Mouse (Mus musculus) neural tube, embryonic 14.5 days (tissue): ENCODE data around the gene Clic1. TPM values are rescaled to one million over a fixed set of nuclear protein-coding genes. Genes with fewer than 3 reads are reported as not detected.

Experiments used
- ATAC-seq: fragments of 200-750 bp; cut with Nextera tagmentation; 2 replicates; pipeline ENCODE4 v1.8.0; 2017; ENCODE audit warnings: low read depth, mild to moderate bottlenecking, moderate TSS enrichment, moderate library complexity
- H3K27ac ChIP-seq: fragments of 300-500 bp; sonication (generic); 2 replicates; pipeline ENCODE4 v1.5.1; 2014; ENCODE audit warnings: low read depth, mild to moderate bottlenecking, control low read depth, low read length, moderate library complexity, mixed read lengths
- H3K27me3 ChIP-seq: fragments of 300-500 bp; sonication (generic); 2 replicates; pipeline ENCODE4 v1.6.1; 2014; ENCODE audit warnings: low read length; ENCODE audit not compliant: control insufficient read depth, insufficient read depth
- H3K36me3 ChIP-seq: fragments of 300-500 bp; sonication (generic); 2 replicates; pipeline ENCODE4 v1.6.1; 2014; ENCODE audit warnings: low read length, mixed read lengths; ENCODE audit not compliant: control insufficient read depth, insufficient read depth
- H3K4me1 ChIP-seq: fragments of 300-500 bp; sonication (generic); 2 replicates; pipeline ENCODE4 v1.6.1; 2014; ENCODE audit warnings: low read length; ENCODE audit not compliant: control insufficient read depth, insufficient read depth
- H3K4me2 ChIP-seq: fragments of 300-500 bp; sonication (generic); 2 replicates; pipeline ENCODE4 v1.6.1; 2014; ENCODE audit warnings: mild to moderate bottlenecking, low read depth, low read length, control low read depth
- H3K4me3 ChIP-seq: fragments of 300-500 bp; sonication (generic); 2 replicates; pipeline ENCODE4 v1.5.1; 2014; ENCODE audit warnings: low read depth, low read length, control low read depth, mixed read lengths
- H3K9ac ChIP-seq: fragments of 300-500 bp; sonication (generic); replicated peaks from 2 replicates; pipeline ENCODE4 v1.6.1; 2014; ENCODE audit warnings: low read depth, mild to moderate bottlenecking, control low read depth, low read length, mixed read lengths
- H3K9me3 ChIP-seq: fragments of 300-500 bp; sonication (generic); 2 replicates; pipeline ENCODE4 v1.6.1; 2016; ENCODE audit warnings: low read length; ENCODE audit not compliant: control insufficient read depth
- WGBS: fragments of 180-500 bp; shearing (Covaris S2); extraction: QIAGEN DNeasy Blood & Tissue Kit; methylation state at CpG from one replicate; pipeline ENCODE4 v1.1.7; 2014; 5-methylcytosine and 5-hydroxymethylcytosine counted together
- polyA plus RNA-seq: library from polyadenylated mRNA; unstranded; fragments of >200 nt; fragmentation: Nextera tagmentation; extraction: Ambion mirVana; gene quantifications from 2 replicates; pipeline ENCODE4 v1.2.1, GENCODE M21; 2014

Clic1 gene
- polyA plus RNA-seq, 1 experiment from 2014 or later: 13.3 TPM

GRCm38 (mm10) chr17:35068213-35068914, 18.6 kb downstream of the Clic1 start:
- Histone ChIP-seq H3K4me2 (no peak overlapping the region), H3K36me3 (no peaks in the 10 kb centered on the region), H3K9me3 (no peaks in the 10 kb centered on the region), H3K4me1 (0 out of 2 replicates have a peak, but pooled peaks cover 9% of the 10 kb centered on the region), H3K4me3 (no peak overlapping the region), H3K27ac (no peak overlapping the region), H3K9ac (no peak overlapping the region), H3K27me3 (0 out of 2 replicates have a peak, but pooled peaks cover 6% of the 10 kb centered on the region)
- 86% methylated on average over 17 of the region's 17 CpGs for WGBS
- no peak for ATAC-seq

GRCm38 (mm10) chr17:35070556-35071229, 20.9 kb downstream of the Clic1 start:
- no peaks in the 10 kb centered on the region for H3K36me3 ChIP-seq
- no peak overlapping the region for H3K27ac ChIP-seq
- H3K9ac ChIP-seq: no peak overlapping the region
- no peak overlapping the region for H3K4me3 ChIP-seq
- no peaks in the 10 kb centered on the region for H3K27me3 ChIP-seq
- H3K4me2 ChIP-seq: no peak overlapping the region
- no peak for ATAC-seq
- H3K9me3 ChIP-seq: no peaks in the 10 kb centered on the region
- no peaks in the 10 kb centered on the region for H3K4me1 ChIP-seq
- WGBS: 68% methylated on average over 6 of the region's 6 CpGs

- H3K27ac ChIP-seq: no peak overlapping the region
- H3K9me3 ChIP-seq: no peaks in the 10 kb centered on the region
- H3K36me3 ChIP-seq: no peaks in the 10 kb centered on the region
- H3K4me3 ChIP-seq: no peak overlapping the region
- WGBS: 81% methylated on average over 9 of the region's 9 CpGs
- no peaks in the 10 kb centered on the region for H3K27me3 ChIP-seq
- H3K4me1 ChIP-seq: no peaks in the 10 kb centered on the region
- no peak overlapping the region for H3K4me2 ChIP-seq
- ATAC-seq: no peak
- H3K9ac ChIP-seq: no peak overlapping the region
Measured at GRCm38 (mm10) chr17:35071454-35071853, 21.7 kb downstream of the Clic1 start.

- no peak overlapping the region for H3K4me3 ChIP-seq
- WGBS: 35% methylated on average over 17 of the region's 17 CpGs
Measured at GRCm38 (mm10) chr17:35074097-35074496, 24.3 kb downstream of the Clic1 start.

GRCm38 (mm10) chr17:35076507-35077176, 26.9 kb downstream of the Clic1 start, which contains the start of gene Ly6g6e:
Gene Ly6g6e, plus strand, starts transcription at chr17:35076902.
- Histone ChIP-seq H3K4me3 (peak within 1 kb of the TSS; percentile 9), H3K27ac (no peak within 1 kb of the TSS), H3K9ac (no peak within 1 kb of the TSS), H3K9me3 (no peaks in the 10 kb centered on the region), H3K36me3 (no peaks in the 10 kb centered on the region), H3K4me2 (peak within 1 kb of the TSS; percentile 15; the same call in 1 of the 2 replicates), H3K4me1 (peaks cover 5% of the 10 kb centered on the region; the same call in 1 of the 2 replicates), H3K27me3 (no peaks in the 10 kb centered on the region)
- ATAC-seq: no peak
- WGBS: 31% methylated on average over 10 of the region's 10 CpGs

More at GRCm38 (mm10) chr17:35074097-35074496, 24.3 kb downstream of the Clic1 start:
- Histone ChIP-seq H3K9me3 (no peaks in the 10 kb centered on the region), H3K4me2 (no peak overlapping the region), H3K27me3 (no peaks in the 10 kb centered on the region), H3K36me3 (no peaks in the 10 kb centered on the region), H3K9ac (no peak overlapping the region), H3K27ac (no peak overlapping the region), H3K4me1 (peaks cover 5% of the 10 kb centered on the region; the same call in 1 of the 2 replicates)
- no peak for ATAC-seq

- Histone ChIP-seq H3K4me3 (no peak overlapping the region), H3K27me3 (no peaks in the 10 kb centered on the region), H3K27ac (no peak overlapping the region), H3K4me1 (peaks cover 5% of the 10 kb centered on the region; the same call in 1 of the 2 replicates), H3K9me3 (no peaks in the 10 kb centered on the region), H3K9ac (no peak overlapping the region), H3K4me2 (no peak overlapping the region; the same call in 1 of the 2 replicates), H3K36me3 (no peaks in the 10 kb centered on the region)
- WGBS: 22% methylated on average over 2 of the region's 2 CpGs
- ATAC-seq: no peak
Measured at GRCm38 (mm10) chr17:35077285-35077684, 27.5 kb downstream of the Clic1 start.

GRCm38 (mm10) chr17:35077786-35078233, 28.0 kb downstream of the Clic1 start, which contains the start of gene Ly6g6d:
Gene Ly6g6d, minus strand, starts transcription at chr17:35078065.
- Histone ChIP-seq H3K4me2 (peak within 1 kb of the TSS; percentile 15; the same call in 1 of the 2 replicates), H3K27me3 (no peaks in the 10 kb centered on the region), H3K4me3 (peak within 1 kb of the TSS; percentile 9), H3K36me3 (no peaks in the 10 kb centered on the region), H3K27ac (no peak within 1 kb of the TSS), H3K4me1 (peaks cover 5% of the 10 kb centered on the region; the same call in 1 of the 2 replicates), H3K9me3 (no peaks in the 10 kb centered on the region), H3K9ac (no peak within 1 kb of the TSS)
- peak; percentile 38; the same call in 1 of the 2 replicates for ATAC-seq
- 7% methylated on average over 14 of the region's 14 CpGs for WGBS

- Histone ChIP-seq H3K27me3 (no peaks in the 10 kb centered on the region), H3K9me3 (no peaks in the 10 kb centered on the region), H3K36me3 (no peaks in the 10 kb centered on the region), H3K9ac (no peak overlapping the region), H3K4me3 (no peak overlapping the region), H3K4me2 (no peak overlapping the region), H3K4me1 (peaks cover 5% of the 10 kb centered on the region; the same call in 1 of the 2 replicates), H3K27ac (no peak overlapping the region)
- no peak for ATAC-seq
- WGBS: 68% methylated on average over 9 of the region's 9 CpGs
Measured at GRCm38 (mm10) chr17:35079778-35080177, 30.0 kb downstream of the Clic1 start.
